Mouse (Mus musculus) spleen, adult 2 months (tissue): Measurements from ENCODE around the gene Trim11.

Experiments used
- CTCF ChIP-seq: fragments of 200-500 bp; IDR thresholded peaks from 2 replicates; pipeline ENCODE4 v1.5.1; 2011; ENCODE audit warnings: mild to moderate bottlenecking, inconsistent platforms; ENCODE audit not compliant: insufficient read depth, insufficient read length, insufficient replicate concordance; ENCODE audit errors: extremely low read depth
- POLR2A ChIP-seq: fragments of 200-500 bp; IDR thresholded peaks from 2 replicates; pipeline ENCODE4 v1.6.1; 2011; ENCODE audit warnings: low read depth, low read length, inconsistent platforms

GRCm38 (mm10) chr11:58977150-58977549, 743 bp upstream of the Trim11 start:
- TF ChIP-seq CTCF (no peak), POLR2A (no peak)
